Mouse (Mus musculus) limb, embryonic 13.5 days (tissue): Measurements from ENCODE around the gene H2-DMb2. TPM values are rescaled to one million over a fixed set of nuclear protein-coding genes. Genes with fewer than 3 reads are reported as not detected.

Source experiments
- polyA plus RNA-seq: library from polyadenylated mRNA; unstranded; fragments of >200 nt; fragmentation: Nextera tagmentation; extraction: Ambion mirVana; gene quantifications from 2 replicates; pipeline ENCODE4 v1.2.1, GENCODE M21; 2015

Gene H2-DMb2
- polyA plus RNA-seq, 1 experiment from 2014 or later = 0.38 TPM

Other genes with a start within 250 kb of the H2-DMb2 start
- 0.27 and 0.55 TPM in 2 replicates for gene Platr17, start 238.2 kb upstream of the H2-DMb2 start, polyA plus RNA-seq
- gene Daxx, start 233.9 kb upstream of the H2-DMb2 start, polyA plus RNA-seq = 59.6 and 65.4 TPM in 2 replicates
- 27.4 and 28.4 TPM in 2 replicates for gene Tapbp, start 227.4 kb upstream of the H2-DMb2 start, polyA plus RNA-seq
- 16.3 and 16.6 TPM in 2 replicates for gene Zbtb22, start 227.4 kb upstream of the H2-DMb2 start, polyA plus RNA-seq
- 54.2 and 59.2 TPM in 2 replicates for gene Rgl2, start 213.8 kb upstream of the H2-DMb2 start, polyA plus RNA-seq
- 167 and 171 TPM in 2 replicates for gene Pfdn6, start 203.0 kb upstream of the H2-DMb2 start, polyA plus RNA-seq
- 35.4 and 37.0 TPM in 2 replicates for gene Wdr46, start 202.6 kb upstream of the H2-DMb2 start, polyA plus RNA-seq
- gene B3galt4, start 191.8 kb upstream of the H2-DMb2 start, polyA plus RNA-seq = 8.0 and 9.2 TPM in 2 replicates
- gene Vps52, start 187.5 kb upstream of the H2-DMb2 start, polyA plus RNA-seq = 46.8 and 49.4 TPM in 2 replicates
- gene Rps18, start 187.3 kb upstream of the H2-DMb2 start, polyA plus RNA-seq = 1,649 and 1,723 TPM in 2 replicates
- 7.3 and 12.2 TPM in 2 replicates for gene H2-K1, start 143.0 kb upstream of the H2-DMb2 start, polyA plus RNA-seq
- gene Ring1, start 118.6 kb upstream of the H2-DMb2 start, polyA plus RNA-seq = 19.1 and 19.8 TPM in 2 replicates
- gene H2-Ke6, start 115.2 kb upstream of the H2-DMb2 start, polyA plus RNA-seq = 50.0 and 59.4 TPM in 2 replicates
- gene Slc39a7, start 111.6 kb upstream of the H2-DMb2 start, polyA plus RNA-seq = 237 and 244 TPM in 2 replicates
- gene Rxrb, start 111.5 kb upstream of the H2-DMb2 start, polyA plus RNA-seq = 56.1 and 59.1 TPM in 2 replicates
- 46.3 and 56.6 TPM in 2 replicates for gene Col11a2, start 103.9 kb upstream of the H2-DMb2 start, polyA plus RNA-seq
- 0.55 and 0.65 TPM in 2 replicates for gene H2-Oa, start 51.0 kb upstream of the H2-DMb2 start, polyA plus RNA-seq
- gene H2-DMa, start 23.8 kb upstream of the H2-DMb2 start, polyA plus RNA-seq = 14.2 and 15.6 TPM in 2 replicates
- 132 and 133 TPM in 2 replicates for gene Brd2, start 20.7 kb upstream of the H2-DMb2 start, polyA plus RNA-seq
- 1.5 and 1.7 TPM in 2 replicates for gene H2-DMb1, start 9.8 kb downstream of the H2-DMb2 start, polyA plus RNA-seq
- gene Tap1, start 44.2 kb downstream of the H2-DMb2 start, polyA plus RNA-seq = 8.0 and 8.4 TPM in 2 replicates
- 2.7 and 3.6 TPM in 2 replicates for gene Psmb9, start 44.5 kb downstream of the H2-DMb2 start, polyA plus RNA-seq
- gene Psmb8, start 54.4 kb downstream of the H2-DMb2 start, polyA plus RNA-seq = 5.5 and 5.6 TPM in 2 replicates
- 2.0 and 3.1 TPM in 2 replicates for gene Tap2, start 60.2 kb downstream of the H2-DMb2 start, polyA plus RNA-seq
- not detected in 2 replicates for gene H2-Ob, start 95.6 kb downstream of the H2-DMb2 start, polyA plus RNA-seq
- 2.9 and 4.2 TPM in 2 replicates for gene H2-Ab1, start 114.4 kb downstream of the H2-DMb2 start, polyA plus RNA-seq
- gene H2-Aa, start 144.5 kb downstream of the H2-DMb2 start, polyA plus RNA-seq = 2.2 and 2.6 TPM in 2 replicates
- 2.6 and 2.9 TPM in 2 replicates for gene H2-Eb1, start 162.6 kb downstream of the H2-DMb2 start, polyA plus RNA-seq
- gene H2-Eb2, start 182.4 kb downstream of the H2-DMb2 start, polyA plus RNA-seq = not detected in 2 replicates
- gene Btnl2, start 211.5 kb downstream of the H2-DMb2 start, polyA plus RNA-seq = 0.05 and 0.09 TPM in 2 replicates
- gene Btnl1, start 233.8 kb downstream of the H2-DMb2 start, polyA plus RNA-seq = not detected in 2 replicates